Mouse (Mus musculus): Measurements from ENCODE around the gene Grap2. TPM values are rescaled to one million over a fixed set of nuclear protein-coding genes. Genes with fewer than 3 reads are reported as not detected.

Grap2 gene
- total and polyA plus RNA-seq, 3 experiments = 2.8 to 21.1 (median 4.6) TPM

GRCm38 (mm10) chr15:80673337-80674095 is 101.1 kb downstream of the Grap2 start:
- H3K27me3 ChIP-seq (ENCODE audit: insufficient read depth, low read length) = peaks cover 61% of the 10 kb centered on the region
- TF ChIP-seq TAL1 (conservative IDR thresholded peaks at IDR 0.05; ENCODE audit: low read depth, low read length) (no peak), POLR2AphosphoS5 (IDR thresholded peaks at IDR 0.05; ENCODE audit: insufficient replicate concordance, low read depth, low read length) (no peak), CTCF (IDR thresholded peaks at IDR 0.05; ENCODE audit: low read depth, low read length) (no peak), GATA2 (IDR thresholded peaks at IDR 0.05; ENCODE audit: borderline replicate concordance, low read depth, low read length) (no peak), GATA1 (IDR thresholded peaks at IDR 0.05; ENCODE audit: borderline replicate concordance, low read length) (no peak)
- DNase-seq (ENCODE audit: low spot score) = no peak

GRCm38 (mm10) chr15:80674700-80675099 is 102.3 kb downstream of the Grap2 start:
- Histone ChIP-seq H3K36me3 (replicated peaks) (no peaks in the 10 kb centered on the region), H3K4me1 (ENCODE audit: insufficient read depth, low read depth, low read length) (no peaks in the 10 kb centered on the region), H3K4me3 (ENCODE audit: low read depth, low read length) (no peak overlapping the region), H3K9me3 (replicated peaks) (peaks cover 10% of the 10 kb centered on the region), H3K27me3 (ENCODE audit: insufficient read depth, low read length) (peaks cover 69% of the 10 kb centered on the region)
- no peak for DNase-seq (ENCODE audit: low spot score)
- no peak for ATAC-seq (ENCODE audit: extremely low read depth, insufficient number of reproducible peaks, low FRiP score, poor library complexity, severe bottlenecking)
- TF ChIP-seq TAL1 (conservative IDR thresholded peaks at IDR 0.05; ENCODE audit: low read depth, low read length) (no peak), GATA2 (IDR thresholded peaks at IDR 0.05; ENCODE audit: borderline replicate concordance, low read depth, low read length) (no peak), POLR2AphosphoS5 (IDR thresholded peaks at IDR 0.05; ENCODE audit: insufficient replicate concordance, low read depth, low read length) (no peak), GATA1 (IDR thresholded peaks at IDR 0.05; ENCODE audit: borderline replicate concordance, low read length) (no peak), CTCF (IDR thresholded peaks at IDR 0.05; ENCODE audit: low read depth, low read length) (no peak)

More at GRCm38 (mm10) chr15:80673337-80674095, 101.1 kb downstream of the Grap2 start:
- no peaks in the 10 kb centered on the region for H3K4me1 ChIP-seq (ENCODE audit: insufficient read depth, low read depth, low read length)
- H3K9me3 ChIP-seq (replicated peaks) = peaks cover 10% of the 10 kb centered on the region
- no peaks in the 10 kb centered on the region for H3K36me3 ChIP-seq (replicated peaks)
- H3K4me3 ChIP-seq (ENCODE audit: low read depth, low read length) = no peak overlapping the region
- no peak for ATAC-seq (ENCODE audit: extremely low read depth, insufficient number of reproducible peaks, low FRiP score, poor library complexity, severe bottlenecking)

- Histone ChIP-seq H3K9me3 (replicated peaks) (no peaks in the 10 kb centered on the region), H3K4me3 (ENCODE audit: low read depth, low read length) (no peak overlapping the region), H3K27me3 (ENCODE audit: insufficient read depth, low read length) (peaks cover 88% of the 10 kb centered on the region), H3K4me1 (ENCODE audit: insufficient read depth, low read depth, low read length) (no peaks in the 10 kb centered on the region), H3K36me3 (replicated peaks) (no peaks in the 10 kb centered on the region)
- DNase-seq (ENCODE audit: low spot score) (no peak), ATAC-seq (ENCODE audit: extremely low read depth, insufficient number of reproducible peaks, low FRiP score, poor library complexity, severe bottlenecking) (no peak)
- no peak for TF ChIP-seq CTCF (IDR thresholded peaks at IDR 0.05; ENCODE audit: low read depth, low read length)
- no peak for TF ChIP-seq GATA2 (IDR thresholded peaks at IDR 0.05; ENCODE audit: borderline replicate concordance, low read depth, low read length)
- TF ChIP-seq POLR2AphosphoS5 (IDR thresholded peaks at IDR 0.05; ENCODE audit: insufficient replicate concordance, low read depth, low read length) = no peak
- TF ChIP-seq GATA1 (IDR thresholded peaks at IDR 0.05; ENCODE audit: borderline replicate concordance, low read length) = no peak
- TF ChIP-seq TAL1 (conservative IDR thresholded peaks at IDR 0.05; ENCODE audit: low read depth, low read length) = no peak
Observed at GRCm38 (mm10) chr15:80679515-80680215, 107.3 kb downstream of the Grap2 start.

DNA sequence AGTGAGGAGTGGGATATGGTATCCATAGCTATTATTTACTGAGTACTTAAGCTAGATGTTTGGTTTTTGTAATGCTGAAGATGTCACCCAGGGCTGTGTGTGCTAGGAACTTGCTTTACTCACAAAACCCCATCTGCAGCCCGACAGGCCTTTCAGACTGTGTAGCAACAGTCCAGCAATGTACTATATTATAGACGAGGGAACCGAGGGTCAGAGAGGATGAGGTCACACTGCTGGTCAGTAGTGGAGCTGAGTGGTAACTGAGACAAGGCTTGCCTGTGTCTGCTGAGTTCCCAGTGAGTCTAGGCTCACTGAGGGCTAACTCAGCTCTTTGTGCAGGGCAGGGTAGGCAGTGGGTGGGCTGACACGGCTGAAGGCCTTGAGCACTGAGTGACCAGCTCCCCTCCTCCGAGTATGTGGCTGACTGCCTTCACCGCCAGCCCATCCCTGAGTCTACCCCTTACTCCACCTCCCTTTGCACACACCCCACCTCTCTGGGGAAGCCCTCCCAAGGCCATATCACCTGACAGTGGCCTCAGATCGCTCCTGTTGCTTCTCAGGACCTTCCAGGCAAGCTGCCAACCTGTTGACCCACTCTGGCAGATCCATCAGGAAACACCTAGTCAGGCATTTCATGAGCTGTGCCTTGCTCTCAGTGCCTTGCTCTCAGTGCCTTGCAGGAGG is 108.1 kb downstream of the Grap2 start:
- ATAC-seq (ENCODE audit: extremely low read depth, insufficient number of reproducible peaks, low FRiP score, poor library complexity, severe bottlenecking) (no peak), DNase-seq (ENCODE audit: low spot score) (no peak)
- TF ChIP-seq GATA2 (IDR thresholded peaks at IDR 0.05; ENCODE audit: borderline replicate concordance, low read depth, low read length) = no peak
- no peak for TF ChIP-seq GATA1 (IDR thresholded peaks at IDR 0.05; ENCODE audit: borderline replicate concordance, low read length)
- no peak for TF ChIP-seq CTCF (IDR thresholded peaks at IDR 0.05; ENCODE audit: low read depth, low read length)
- TF ChIP-seq POLR2AphosphoS5 (IDR thresholded peaks at IDR 0.05; ENCODE audit: insufficient replicate concordance, low read depth, low read length) = no peak
- Histone ChIP-seq H3K27me3 (ENCODE audit: insufficient read depth, low read length) (peaks cover 90% of the 10 kb centered on the region), H3K36me3 (replicated peaks) (no peaks in the 10 kb centered on the region), H3K4me3 (ENCODE audit: low read depth, low read length) (no peak overlapping the region), H3K9me3 (replicated peaks) (no peaks in the 10 kb centered on the region), H3K4me1 (ENCODE audit: insufficient read depth, low read depth, low read length) (no peaks in the 10 kb centered on the region)

GRCm38 (mm10) chr15:80681466-80681881 is 109.1 kb downstream of the Grap2 start:
- Histone ChIP-seq H3K4me3 (ENCODE audit: low read depth, low read length) (no peak overlapping the region), H3K27me3 (ENCODE audit: insufficient read depth, low read length) (peaks cover 89% of the 10 kb centered on the region), H3K4me1 (ENCODE audit: insufficient read depth, low read depth, low read length) (no peaks in the 10 kb centered on the region), H3K9me3 (replicated peaks) (no peaks in the 10 kb centered on the region), H3K36me3 (replicated peaks) (no peaks in the 10 kb centered on the region)
- DNase-seq (ENCODE audit: low spot score) = no peak
- no peak for ATAC-seq (ENCODE audit: extremely low read depth, insufficient number of reproducible peaks, low FRiP score, poor library complexity, severe bottlenecking)
- TF ChIP-seq TAL1 (conservative IDR thresholded peaks at IDR 0.05; ENCODE audit: low read depth, low read length) = no peak
- no peak for TF ChIP-seq GATA1 (IDR thresholded peaks at IDR 0.05; ENCODE audit: borderline replicate concordance, low read length)
- no peak for TF ChIP-seq CTCF (IDR thresholded peaks at IDR 0.05; ENCODE audit: low read depth, low read length)
- TF ChIP-seq GATA2 (IDR thresholded peaks at IDR 0.05; ENCODE audit: borderline replicate concordance, low read depth, low read length) = no peak
- TF ChIP-seq POLR2AphosphoS5 (IDR thresholded peaks at IDR 0.05; ENCODE audit: insufficient replicate concordance, low read depth, low read length) = no peak

GRCm38 (mm10) chr15:80682343-80682742 is 109.9 kb downstream of the Grap2 start:
- no peak for ATAC-seq (ENCODE audit: extremely low read depth, insufficient number of reproducible peaks, low FRiP score, poor library complexity, severe bottlenecking)
- H3K9me3 ChIP-seq (replicated peaks) = no peaks in the 10 kb centered on the region
- no peaks in the 10 kb centered on the region for H3K4me1 ChIP-seq (ENCODE audit: insufficient read depth, low read depth, low read length)
- H3K36me3 ChIP-seq (replicated peaks) = no peaks in the 10 kb centered on the region
- no peak for TF ChIP-seq TAL1 (conservative IDR thresholded peaks at IDR 0.05; ENCODE audit: low read depth, low read length)
- TF ChIP-seq GATA1 (IDR thresholded peaks at IDR 0.05; ENCODE audit: borderline replicate concordance, low read length) = no peak
- TF ChIP-seq CTCF (IDR thresholded peaks at IDR 0.05; ENCODE audit: low read depth, low read length) = no peak
- TF ChIP-seq GATA2 (IDR thresholded peaks at IDR 0.05; ENCODE audit: borderline replicate concordance, low read depth, low read length) = no peak
- TF ChIP-seq POLR2AphosphoS5 (IDR thresholded peaks at IDR 0.05; ENCODE audit: insufficient replicate concordance, low read depth, low read length) = no peak
- H3K4me3 ChIP-seq (ENCODE audit: low read depth, low read length) = no peak overlapping the region
- DNase-seq (ENCODE audit: low spot score) = no peak
- peaks cover 88% of the 10 kb centered on the region for H3K27me3 ChIP-seq (ENCODE audit: insufficient read depth, low read length)

All from G1E (cell line).